Mouse (Mus musculus) colon, adult 2 months (tissue): ENCODE data around the gene 2900092C05Rik. TPM values are rescaled to one million over a fixed set of nuclear protein-coding genes. Genes with fewer than 3 reads are reported as not detected.

Experiments used
- polyA plus RNA-seq: library from polyadenylated mRNA; depleted of rRNA; stranded (reverse); fragments of >200 nt; gene quantifications from 2 replicates; pipeline ENCODE4 v1.2.3, GENCODE M21; 2012; rRNA removed

Gene 2900092C05Rik
- not detected in 2 replicates for polyA plus RNA-seq

DNA sequence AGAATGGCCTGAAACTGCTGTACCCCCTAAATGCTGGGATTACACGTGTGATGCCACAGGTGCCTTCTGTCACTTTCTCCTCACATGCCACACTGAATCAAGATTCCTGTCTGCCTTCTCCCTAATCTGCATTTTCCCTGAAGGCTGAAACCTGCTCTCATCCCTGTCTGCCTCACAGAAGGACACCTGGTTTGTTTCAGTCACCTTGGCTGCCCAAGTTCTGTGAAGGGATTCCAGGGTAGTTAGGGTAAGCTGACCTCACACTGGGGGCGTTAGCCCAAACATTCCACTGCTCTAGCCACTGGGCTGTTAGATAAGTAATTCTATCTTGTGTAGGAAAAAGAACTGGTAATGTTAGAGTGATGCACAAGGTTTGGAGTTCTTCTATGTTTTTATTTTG is at the start of gene 2900092C05Rik:
Gene 2900092C05Rik (plus strand): TSS at position 301 of the 400 bp plus-strand sequence.

GRCm38 (mm10) chr7:12478158-12479008 is 33.9 kb upstream of the 2900092C05Rik start, which contains the start of gene Zfp606:
Gene Zfp606 (plus strand): TSS chr7:12478293.

Other genes starting within 250 kb of the 2900092C05Rik start
- not detected in 2 replicates for gene Vmn1r81, start 244.2 kb upstream of the 2900092C05Rik start, polyA plus RNA-seq
- gene Vmn1r82, start 212.1 kb upstream of the 2900092C05Rik start, polyA plus RNA-seq: not detected in 2 replicates
- gene Vmn1r83, start 183.0 kb upstream of the 2900092C05Rik start, polyA plus RNA-seq: not detected in 2 replicates
- gene Vmn1r84, start 143.2 kb upstream of the 2900092C05Rik start, polyA plus RNA-seq: not detected in 2 replicates
- 0.30 and 0.47 TPM in 2 replicates for gene Zfp551, start 89.8 kb upstream of the 2900092C05Rik start, polyA plus RNA-seq
- 2.7 and 3.1 TPM in 2 replicates for gene Zfp606, start 34.2 kb upstream of the 2900092C05Rik start, polyA plus RNA-seq
- gene Vmn2r53, start 96.3 kb downstream of the 2900092C05Rik start, polyA plus RNA-seq: not detected in 2 replicates
- gene Vmn2r54, start 127.8 kb downstream of the 2900092C05Rik start, polyA plus RNA-seq: not detected in 2 replicates
- gene Vmn2r55, start 172.5 kb downstream of the 2900092C05Rik start, polyA plus RNA-seq: not detected in 2 replicates
- gene Vmn2r56, start 222.5 kb downstream of the 2900092C05Rik start, polyA plus RNA-seq: not detected in 2 replicates